Mouse (Mus musculus) lung, postnatal 10 days (tissue): ENCODE data around the gene Cox5b.

Experiments
- DNase-seq: peaks from one replicate; pipeline ENCODE4 v3.0.0; 2021

Gene Cox5b

DNA sequence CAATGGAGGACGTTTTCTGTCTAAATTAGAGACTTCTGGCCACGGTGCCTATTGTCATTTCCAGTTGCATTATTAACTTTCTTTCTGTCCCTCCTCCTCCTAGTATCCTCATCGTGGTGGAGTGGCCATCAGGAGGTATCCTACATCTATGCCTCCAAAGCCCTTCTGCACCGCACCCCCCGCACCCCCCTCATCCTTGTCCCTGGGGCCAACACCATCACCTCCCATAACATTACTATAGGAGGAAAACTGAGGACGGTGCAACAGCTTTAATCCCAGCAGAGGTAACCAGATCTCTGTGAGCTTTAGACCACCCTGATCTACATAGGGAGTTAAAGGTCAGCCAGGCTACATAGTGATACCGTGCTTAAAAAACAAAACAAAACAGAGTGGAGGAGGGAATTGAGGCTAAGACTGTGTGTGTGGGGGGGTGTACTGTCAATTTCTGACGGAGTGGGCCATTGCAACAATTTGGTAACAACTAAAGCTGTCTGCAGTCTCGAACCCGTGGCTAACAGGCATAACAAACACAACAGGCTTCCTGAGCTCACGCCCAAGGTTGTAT, 496 bp upstream of the Cox5b start:
- DNase-seq: no peak

DNA sequence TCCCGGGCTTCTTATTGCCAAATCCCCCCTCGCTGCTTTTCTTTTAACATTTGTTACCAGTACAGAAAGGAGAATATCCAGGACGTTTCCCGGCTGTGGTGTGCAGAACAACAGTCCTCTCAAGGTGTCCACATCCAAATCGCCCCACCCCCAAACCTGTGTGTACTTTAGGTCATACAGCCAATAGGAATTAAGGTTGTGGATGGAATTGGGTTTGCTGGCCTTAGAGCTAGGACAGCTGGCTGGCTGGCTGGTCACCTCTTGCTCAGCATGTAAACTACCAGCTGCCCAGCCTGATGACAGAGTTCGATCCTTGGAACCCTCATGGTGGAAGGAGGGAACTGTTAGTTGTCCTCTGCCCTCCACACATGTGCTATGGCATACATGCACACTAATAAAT, 3.6 kb downstream of the Cox5b start:
- no peak for DNase-seq

DNA sequence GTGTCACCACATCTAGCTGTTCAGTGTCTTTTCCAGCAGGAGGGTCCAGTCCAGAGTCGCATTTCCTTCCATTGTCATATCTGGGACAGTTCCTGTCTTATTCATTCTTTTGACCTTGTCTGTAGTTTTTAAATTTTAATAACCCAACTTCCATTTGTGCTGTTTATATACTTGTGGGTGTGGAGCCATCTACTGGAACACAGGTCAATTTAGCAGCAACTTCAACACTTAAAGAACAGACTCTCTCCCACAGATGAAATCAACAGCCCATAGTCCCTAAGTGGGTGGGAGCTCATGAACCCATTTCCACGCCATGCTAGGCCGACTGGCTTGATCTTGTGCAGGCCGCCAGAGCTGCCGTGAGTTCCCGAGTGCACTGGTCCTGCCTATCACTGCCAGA, 5.2 kb downstream of the Cox5b start:
- no peak for DNase-seq

DNA sequence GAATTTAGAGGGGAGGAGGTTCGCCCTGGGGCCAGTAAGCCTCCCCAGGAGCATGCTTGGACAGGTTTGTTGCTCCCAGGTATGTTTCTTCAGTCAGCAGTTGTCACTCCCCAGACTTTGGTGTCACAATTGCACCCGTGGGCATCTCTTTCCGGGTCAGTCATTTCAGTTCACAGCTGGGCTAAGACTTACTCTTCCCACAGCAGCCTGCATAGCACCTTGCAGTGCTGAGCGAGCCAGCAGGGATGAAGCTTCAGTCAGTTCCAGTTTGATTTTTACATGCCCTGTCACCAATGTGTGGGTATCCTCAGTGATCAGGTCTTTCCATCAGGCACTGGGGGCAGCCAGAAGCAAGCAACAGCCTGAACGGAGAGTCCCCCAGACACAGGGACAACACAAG, 5.8 kb downstream of the Cox5b start:
- DNase-seq: no peak

DNA sequence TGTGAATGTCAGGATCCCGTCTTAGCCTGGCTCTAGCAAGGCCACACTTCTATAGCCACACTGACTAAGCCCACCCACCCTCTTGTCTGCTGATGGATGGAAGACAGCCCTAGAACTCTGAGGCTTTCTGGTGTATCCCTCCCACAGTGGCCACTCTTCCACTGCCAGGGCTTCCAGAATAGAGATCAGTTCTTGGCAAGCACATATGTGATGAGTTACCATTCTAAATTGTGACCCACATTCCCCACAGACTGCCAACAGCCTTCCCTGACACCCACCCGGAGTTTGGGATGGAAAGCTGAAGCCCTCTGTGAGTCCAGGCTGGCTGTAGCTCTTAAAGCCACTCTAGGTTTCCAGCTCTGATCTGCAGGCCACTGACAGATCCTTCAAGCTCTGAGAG, 15.9 kb downstream of the Cox5b start:
- no peak for DNase-seq

DNA sequence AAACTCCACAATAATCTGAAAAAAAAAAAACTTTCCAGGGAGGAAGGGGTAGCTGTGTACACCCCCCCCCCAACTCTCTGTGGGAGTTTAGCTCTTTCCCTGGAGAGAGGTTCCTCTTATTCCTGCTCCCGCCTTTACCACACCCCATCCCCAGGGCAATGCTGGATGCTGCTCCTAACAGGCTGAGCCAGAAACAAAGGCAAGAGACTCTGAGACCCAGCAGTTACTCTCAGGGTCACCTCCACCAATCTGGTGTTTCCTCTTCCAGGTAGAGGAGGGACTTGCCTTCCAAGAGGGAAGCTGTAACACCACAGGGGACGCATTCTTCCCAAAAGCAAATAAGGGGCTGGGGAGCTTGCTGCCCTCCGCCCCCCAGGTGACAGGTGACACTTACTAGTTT, 16.5 kb downstream of the Cox5b start:
- DNase-seq: no peak

DNA sequence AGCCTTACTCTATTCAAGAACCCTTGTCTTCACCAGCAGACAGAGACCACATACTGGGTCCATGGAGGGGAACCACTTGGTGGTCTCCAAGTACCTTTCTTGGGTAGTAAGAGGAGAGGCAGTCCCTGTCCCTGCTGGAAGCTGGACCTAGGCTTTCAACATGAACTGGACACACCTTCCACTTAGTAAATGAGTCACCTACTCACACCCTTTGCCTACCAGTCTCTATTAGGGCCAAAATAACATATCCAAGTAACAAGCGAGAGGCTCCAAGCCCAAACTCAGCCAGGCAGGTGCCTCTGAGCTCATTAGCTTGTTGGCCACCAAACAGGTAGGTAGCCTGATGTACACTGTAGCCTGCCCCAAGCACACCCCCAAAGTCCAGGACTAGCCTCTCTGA, 17.4 kb downstream of the Cox5b start:
- DNase-seq: no peak

DNA sequence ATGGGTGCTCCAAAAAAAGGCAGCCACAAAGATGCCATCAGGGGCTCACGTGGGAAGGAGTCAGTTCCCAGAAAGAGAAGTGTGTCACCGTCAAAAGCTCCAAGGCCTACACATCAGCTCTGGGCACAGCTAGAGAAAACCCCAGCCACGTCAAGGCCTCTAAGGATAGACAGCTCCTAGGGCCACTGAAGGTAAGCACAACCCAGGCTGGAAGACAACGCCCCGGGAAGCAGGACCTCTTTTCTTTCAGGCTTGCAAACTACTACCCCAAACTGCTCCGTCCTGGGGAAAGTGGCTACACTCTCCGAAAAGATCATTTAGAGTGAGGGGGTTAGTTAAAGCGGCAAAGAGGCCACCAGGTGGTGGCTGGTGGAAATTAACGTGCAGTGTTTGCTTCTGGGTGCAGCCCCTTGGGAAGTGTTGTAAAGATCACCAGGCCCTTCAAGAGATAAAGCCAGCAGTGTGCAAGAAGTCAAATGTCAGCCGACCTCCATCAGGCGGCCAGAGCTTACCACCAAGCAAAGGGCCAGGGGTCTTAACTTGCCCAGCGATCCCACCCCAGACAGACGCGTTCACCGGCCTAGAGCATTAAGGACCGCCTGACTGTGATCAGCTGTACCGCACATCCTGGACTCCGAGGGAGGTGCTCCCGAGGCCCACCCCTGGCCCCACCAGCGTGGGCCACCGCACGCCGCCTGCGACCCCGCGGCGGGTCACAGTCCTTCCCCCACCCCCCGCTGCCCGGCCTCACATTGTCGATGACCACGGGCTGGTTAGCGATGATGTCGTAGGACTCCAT, 18.0 kb downstream of the Cox5b start:
- DNase-seq: peak; percentile 57

DNA sequence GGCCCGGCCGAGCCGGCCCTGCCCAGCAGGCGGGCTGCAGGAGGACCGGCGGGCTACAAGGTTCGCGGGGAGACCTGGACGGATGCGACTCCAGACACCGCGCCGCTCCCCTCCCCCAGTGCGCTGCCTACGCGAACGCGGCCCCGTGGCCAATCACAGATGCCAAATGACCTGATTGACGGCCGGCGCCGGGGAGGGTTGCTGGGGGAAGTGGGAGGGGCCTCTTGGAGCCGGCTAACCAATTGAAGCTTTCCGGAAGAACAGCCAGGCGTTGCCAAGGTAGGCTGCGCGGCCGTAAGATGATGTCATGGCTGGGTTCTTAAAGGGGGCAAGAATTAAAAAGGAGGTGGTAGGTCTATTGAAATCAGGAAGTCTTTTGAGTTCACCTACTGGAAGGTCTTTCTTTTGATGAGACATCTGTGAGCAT, 18.6 kb downstream of the Cox5b start, which contains the start of gene 4933424G06Rik:
TSS of gene 4933424G06Rik (plus strand) at position 296 of the 427 bp plus-strand sequence.
- peak; percentile 99 for DNase-seq

DNA sequence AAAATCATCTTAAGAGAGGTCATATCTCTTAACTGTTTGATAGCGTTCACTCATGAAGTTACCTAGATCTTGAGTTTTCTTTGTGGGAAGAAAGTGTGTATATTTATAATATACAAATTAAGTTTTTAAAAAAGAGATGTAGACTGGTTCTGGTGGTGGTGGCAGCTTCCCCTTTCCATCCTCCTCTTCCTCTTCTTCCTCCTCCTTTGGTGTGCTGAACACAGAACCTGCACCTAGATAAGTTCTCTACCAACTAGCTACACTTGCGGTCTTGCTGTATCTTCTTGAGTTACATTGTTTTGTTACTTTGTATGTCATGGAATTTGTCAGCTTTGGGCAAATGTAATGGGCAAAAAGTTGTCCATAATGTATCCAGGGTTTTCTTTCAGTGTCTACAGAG, 19.9 kb downstream of the Cox5b start:
- DNase-seq: no peak

DNA sequence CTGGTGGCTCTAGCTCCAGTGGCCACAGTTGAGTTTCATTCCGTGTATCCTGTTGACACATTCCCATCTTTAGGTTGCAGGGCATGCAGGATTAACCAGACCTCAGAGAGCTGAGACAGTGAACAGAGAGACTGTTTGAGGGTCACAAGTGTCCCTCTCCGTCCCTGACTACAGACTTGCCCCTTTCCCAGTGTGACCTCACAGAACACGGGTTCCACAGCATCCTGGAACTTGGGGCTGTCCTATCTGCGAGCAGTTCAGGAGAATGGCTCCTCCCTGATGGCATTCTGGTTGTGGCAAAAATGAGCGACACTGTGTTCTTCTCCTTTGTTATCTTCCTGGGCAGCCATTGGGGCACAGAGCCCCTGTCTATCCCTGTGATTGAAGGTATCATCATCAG, 23.1 kb downstream of the Cox5b start, which contains the start of gene Actr1b:
TSS of gene Actr1b (minus strand) at position 112 of the 400 bp plus-strand sequence.
- DNase-seq: no peak

DNA sequence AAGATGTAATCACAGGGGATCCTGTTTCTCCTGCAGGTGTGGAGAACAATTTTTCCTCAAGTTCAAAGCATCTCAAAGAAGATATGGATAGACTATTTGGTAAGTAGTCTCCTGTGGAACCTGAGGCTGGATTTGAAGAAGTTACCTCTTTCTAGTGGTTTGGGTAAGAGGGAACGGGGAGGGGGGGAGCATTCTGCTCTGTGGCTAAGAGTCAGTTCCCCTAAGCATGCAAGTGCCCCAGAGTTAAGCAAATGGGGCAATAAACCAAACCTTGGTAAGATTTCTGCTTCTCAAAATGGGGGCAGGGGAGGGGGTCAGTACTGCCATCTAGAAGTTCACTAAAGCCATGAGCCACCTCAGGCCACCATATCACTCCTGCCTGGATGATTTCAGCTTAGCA, 27.5 kb downstream of the Cox5b start:
- no peak for DNase-seq

DNA sequence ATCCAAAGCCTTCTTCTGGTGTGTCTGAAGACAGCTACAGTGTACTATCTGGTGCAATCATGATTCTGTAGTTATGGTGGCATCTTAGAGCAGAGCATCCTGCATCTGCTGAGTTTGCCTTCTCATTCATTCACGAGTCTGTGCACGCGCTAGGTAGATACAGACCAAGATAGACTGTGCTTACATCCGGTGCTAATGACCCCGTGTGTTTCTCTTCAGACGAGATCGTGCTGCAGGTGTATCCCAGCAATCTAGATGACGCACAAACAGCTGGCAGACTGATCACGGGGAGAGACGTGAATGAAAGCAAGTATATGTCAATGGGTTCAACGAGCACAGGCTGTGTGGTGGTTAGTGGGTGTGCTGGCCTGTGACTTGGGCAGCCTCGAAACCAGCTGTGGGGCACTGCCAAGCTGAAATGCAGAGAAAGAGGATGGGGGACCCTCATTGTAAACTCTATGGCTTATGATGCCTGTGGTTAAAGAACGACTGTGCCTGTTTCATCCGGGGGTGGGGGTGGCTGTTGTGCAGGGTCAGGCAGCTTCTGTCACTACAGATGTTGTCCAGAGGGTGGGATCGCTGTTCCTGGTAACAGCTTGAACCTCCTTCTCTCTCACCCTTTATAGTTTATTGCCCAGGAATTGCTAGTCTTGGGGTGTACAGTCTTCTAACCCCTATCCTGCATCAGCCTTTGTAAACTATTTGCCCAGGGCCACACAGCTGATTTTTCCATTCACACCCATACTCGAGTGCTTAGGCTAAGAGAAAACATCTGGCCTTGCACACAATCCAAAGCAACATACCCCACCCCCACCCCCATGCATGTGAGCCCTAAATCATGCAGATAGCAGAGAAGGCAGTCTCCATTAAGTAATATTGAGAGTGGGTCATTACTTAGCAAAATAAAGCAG, 32.2 kb downstream of the Cox5b start:
- DNase-seq: no peak

DNA sequence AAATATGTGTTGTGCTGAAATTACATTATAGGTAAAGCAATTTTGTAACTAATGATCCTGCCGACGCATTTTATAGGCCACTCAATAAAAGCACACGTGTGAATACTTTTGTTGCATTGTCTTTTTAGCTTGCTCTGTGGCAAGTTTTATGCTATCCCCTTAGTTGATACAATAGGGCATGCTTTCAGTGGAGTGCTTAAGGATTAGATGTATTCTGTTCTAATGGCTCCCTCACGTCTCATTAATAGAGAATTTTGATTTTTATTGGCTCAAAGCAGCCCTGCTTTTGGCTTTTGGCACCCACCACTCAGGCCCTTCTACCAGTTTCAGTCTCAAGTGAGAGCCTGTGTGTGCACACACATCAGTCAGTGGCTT, 32.8 kb downstream of the Cox5b start:
- DNase-seq: no peak

DNA sequence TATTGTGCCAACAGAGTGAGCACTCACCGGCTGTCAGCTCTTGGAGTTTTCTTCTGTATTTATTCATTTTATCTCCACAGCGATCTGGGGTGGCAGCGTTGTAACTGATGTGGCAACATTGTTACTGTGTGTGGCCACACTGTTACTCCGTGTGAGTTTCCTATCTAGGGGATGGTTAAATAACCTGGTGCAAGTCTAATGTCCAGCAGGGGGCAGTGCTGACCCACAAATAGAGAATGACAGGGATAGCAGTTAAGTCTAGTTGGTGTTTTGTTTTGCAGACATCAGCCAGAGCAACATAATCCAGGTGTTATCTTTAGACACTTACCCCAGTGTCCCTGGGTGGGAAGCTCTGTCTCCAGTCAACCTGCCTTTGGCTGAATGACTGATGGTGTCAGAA, 46.1 kb downstream of the Cox5b start:
- DNase-seq: peak; percentile 87

DNA sequence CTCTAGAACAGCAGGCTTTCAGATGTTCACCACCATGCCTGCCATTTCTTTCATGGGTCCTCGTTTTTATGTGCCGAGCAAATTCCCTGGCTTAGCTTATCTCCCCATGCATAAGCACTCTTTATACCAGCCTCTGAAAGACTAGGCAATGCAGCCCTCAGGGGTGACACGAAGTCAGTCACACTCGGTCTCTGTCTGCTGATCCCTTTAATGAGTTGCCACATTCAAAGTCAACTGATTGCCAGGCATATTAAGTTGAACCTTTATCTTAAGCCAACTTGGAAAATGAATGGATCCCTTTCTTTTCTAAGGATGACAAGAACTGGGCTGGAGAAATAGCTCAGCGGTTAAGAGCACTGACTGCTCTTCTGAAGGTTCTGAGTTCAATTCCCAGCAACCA, 48.0 kb downstream of the Cox5b start:
- no peak for DNase-seq

DNA sequence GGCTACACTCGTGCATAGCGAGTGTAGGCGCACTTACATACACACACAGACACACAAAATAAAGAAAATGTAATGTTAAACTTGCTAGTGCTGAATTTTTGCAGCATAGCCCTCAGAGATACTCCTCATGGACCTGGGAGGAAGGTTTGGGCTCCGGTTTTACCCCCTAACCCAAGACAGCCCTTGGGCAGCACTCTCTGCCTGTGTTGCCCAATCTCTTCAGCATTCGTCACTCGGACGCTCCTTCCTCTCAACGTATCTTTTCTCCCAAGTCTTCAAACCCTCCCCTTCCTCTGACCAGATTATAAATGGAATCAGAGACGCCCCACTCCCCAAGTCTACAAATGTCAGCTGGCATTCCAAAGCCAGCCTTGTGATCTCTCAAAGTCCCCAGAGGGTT, 51.8 kb downstream of the Cox5b start:
- no peak for DNase-seq
